7 mouse cellular contexts compared by ENCODE assay signal in the genomic region with DNA sequence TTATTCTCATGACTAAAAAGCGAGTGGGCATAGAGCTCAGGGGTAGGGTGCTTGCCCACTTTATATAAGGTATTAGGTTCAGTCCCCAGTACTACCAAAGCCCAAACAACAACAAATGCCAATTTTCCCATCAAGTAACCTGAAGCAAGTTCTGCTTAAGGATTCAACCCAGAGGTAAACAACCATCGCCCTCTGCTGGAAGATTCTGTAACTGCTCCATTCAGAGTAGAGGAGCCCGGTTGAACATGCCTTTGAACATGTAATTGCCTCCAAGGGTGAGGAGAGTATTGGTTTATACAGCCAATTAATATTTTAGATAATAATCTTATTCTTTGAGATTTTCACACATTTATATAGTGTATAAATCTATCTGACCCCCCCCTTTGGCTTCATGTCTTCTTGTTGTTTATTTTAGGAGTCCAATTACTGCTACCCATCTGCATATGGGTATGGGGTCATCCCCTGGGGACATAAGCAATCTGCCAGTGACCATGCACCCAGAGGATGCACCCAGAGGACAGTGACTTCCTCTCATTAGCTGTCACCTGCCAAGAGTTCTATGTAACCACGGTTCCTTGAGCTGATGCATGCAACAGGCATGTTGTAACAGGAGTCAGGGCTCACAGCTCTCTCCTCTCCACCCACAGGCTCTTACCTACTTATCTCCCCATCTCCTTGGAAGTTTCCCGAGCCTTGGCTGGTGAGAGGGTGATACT. TPM values are rescaled to one million over a fixed set of nuclear protein-coding genes. Genes with fewer than 3 reads are reported as not detected.
DNase-seq lines count a peak whose midpoint lies in the region; ATAC-seq lines count a peak whose summit lies in the region.

No protein-coding gene starts in this region.

- ATAC-seq in forebrain, embryonic 16.5 days: peak; percentile 49

- 31% methylated on average over 5 of the region's 5 CpGs for WGBS in forebrain, embryonic 16.5 days

- H3K4me1 ChIP-seq in forebrain, embryonic 16.5 days (replicated peaks; ENCODE audit: control insufficient read depth, insufficient read depth, low read length): no peaks in the 10 kb centered on the region

- DNase-seq in R1 (ENCODE audit: low read depth, low spot score): peak; percentile 86
- peak; percentile 45 for DNase-seq in cerebellum, adult 11-12 months
- DNase-seq in induced T-regulatory cell, adult 2 months (ENCODE audit: low read depth): peak; percentile 81
- peak; percentile 47 for DNase-seq in left cerebral cortex, adult 11 months (ENCODE audit: low spot score)
- DNase-seq in mesoderm, embryonic 11.5 days (ENCODE audit: low read depth, low spot score): peak; percentile 80
- peak; percentile 47 for DNase-seq in skeletal muscle tissue, adult 2 months (ENCODE audit: low read depth, low spot score)

- H3K4me2 ChIP-seq in forebrain, embryonic 16.5 days (ENCODE audit: low read length): no peak overlapping the region

- H3K9me3 ChIP-seq in forebrain, embryonic 16.5 days (ENCODE audit: control insufficient read depth, low read length): no peaks in the 10 kb centered on the region

- H3K4me3 ChIP-seq in forebrain, embryonic 16.5 days (replicated peaks; ENCODE audit: low read length): no peak overlapping the region

- no peak overlapping the region for H3K27ac ChIP-seq in forebrain, embryonic 16.5 days (ENCODE audit: low read length)

- H3K9ac ChIP-seq in forebrain, embryonic 16.5 days (replicated peaks; ENCODE audit: low read depth, low read length): no peak overlapping the region

- no peaks in the 10 kb centered on the region for H3K36me3 ChIP-seq in forebrain, embryonic 16.5 days (ENCODE audit: control insufficient read depth, insufficient read depth)

- H3K27me3 ChIP-seq in forebrain, embryonic 16.5 days (replicated peaks; ENCODE audit: control insufficient read depth, insufficient read depth, low read length): no peaks in the 10 kb centered on the region

RNA-seq across cellular contexts. Expression of gene Proser2, which starts 38.0 kb away (rescaled TPM):
- polyA plus RNA-seq in forebrain, embryonic 16.5 days (2015; fragmentation: Nextera tagmentation; extraction: Ambion mirVana): 3.7 and 4.0 TPM in 2 replicates

RNA-seq across cellular contexts. Expression of gene Echdc3, which starts 44.8 kb away (rescaled TPM):
- 0.51 and 0.82 TPM in 2 replicates for polyA plus RNA-seq in forebrain, embryonic 16.5 days (2015; fragmentation: Nextera tagmentation; extraction: Ambion mirVana)
